Mouse (Mus musculus): ENCODE results near the gene Rln3. TPM values are rescaled to one million over a fixed set of nuclear protein-coding genes. Genes with fewer than 3 reads are reported as not detected.
A peak's percentile ranks its signal among the peaks of the same experiment; 100 is the strongest.
"Not testable (repeated sequence)": the region's sequence is repeated elsewhere in the genome, so short reads cannot be mapped to it uniquely, and the experiment has no call there.

The Rln3 gene
- total RNA-seq, 2 experiments from 2014 or later = not detected

DNA sequence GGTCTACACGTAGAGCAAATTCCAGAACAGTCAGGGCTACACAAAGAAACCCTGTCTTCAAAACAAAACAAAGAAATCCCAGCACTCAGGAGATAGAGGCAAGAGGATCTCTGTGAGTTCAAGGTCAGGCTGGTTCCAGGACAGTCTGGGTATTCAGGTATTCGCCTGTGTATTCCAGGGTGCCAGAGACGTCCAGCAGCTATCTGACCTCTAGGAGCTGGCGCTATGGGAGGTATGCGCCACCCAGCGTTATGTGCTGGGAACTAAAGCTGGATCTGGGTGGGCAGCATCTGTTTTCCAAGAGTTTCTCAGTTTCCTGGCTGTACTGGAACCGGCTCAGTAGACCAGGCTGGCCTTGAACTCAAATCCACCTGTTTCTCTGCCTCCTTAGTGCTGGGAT lies 36.4 kb downstream of the Rln3 start:
- no peak for DNase-seq (ENCODE audit: low spot score in 2 of 2)
- Histone ChIP-seq H3K4me3 (no peak overlapping the region), H3K27ac (no peak overlapping the region)
- peak; percentile 35 for TF ChIP-seq CTCF (conservative IDR thresholded peaks at IDR 0.05)

- H3K4me3 ChIP-seq; DNase-seq (ENCODE audit: low spot score in 2 of 2): not testable (repeated sequence)
- H3K27ac ChIP-seq = peak overlapping the region; percentile 92
These were observed 39.3 kb downstream of the Rln3 start for GRCm38 (mm10) chr8:84005502-84005901.

- peak; percentile 89 to 94 for DNase-seq (ENCODE audit: low spot score in 2 of 2)
- Histone ChIP-seq H3K4me3 (peak overlapping the region; percentile 67), H3K27ac (peak overlapping the region; percentile 92)
- TF ChIP-seq CTCF (conservative IDR thresholded peaks at IDR 0.05) = peak; percentile 15; the same call in 1 of the 2 replicates
These were observed 40.1 kb downstream of the Rln3 start for GRCm38 (mm10) chr8:84004533-84005201.

- peak overlapping the region; percentile 67 for H3K4me3 ChIP-seq
- TF ChIP-seq CTCF (conservative IDR thresholded peaks at IDR 0.05) = no peak
- DNase-seq (ENCODE audit: low spot score in 2 of 2) = no peak
- H3K27ac ChIP-seq = peak overlapping the region; percentile 92
These were observed 41.1 kb downstream of the Rln3 start for GRCm38 (mm10) chr8:84003612-84004246.

DNA sequence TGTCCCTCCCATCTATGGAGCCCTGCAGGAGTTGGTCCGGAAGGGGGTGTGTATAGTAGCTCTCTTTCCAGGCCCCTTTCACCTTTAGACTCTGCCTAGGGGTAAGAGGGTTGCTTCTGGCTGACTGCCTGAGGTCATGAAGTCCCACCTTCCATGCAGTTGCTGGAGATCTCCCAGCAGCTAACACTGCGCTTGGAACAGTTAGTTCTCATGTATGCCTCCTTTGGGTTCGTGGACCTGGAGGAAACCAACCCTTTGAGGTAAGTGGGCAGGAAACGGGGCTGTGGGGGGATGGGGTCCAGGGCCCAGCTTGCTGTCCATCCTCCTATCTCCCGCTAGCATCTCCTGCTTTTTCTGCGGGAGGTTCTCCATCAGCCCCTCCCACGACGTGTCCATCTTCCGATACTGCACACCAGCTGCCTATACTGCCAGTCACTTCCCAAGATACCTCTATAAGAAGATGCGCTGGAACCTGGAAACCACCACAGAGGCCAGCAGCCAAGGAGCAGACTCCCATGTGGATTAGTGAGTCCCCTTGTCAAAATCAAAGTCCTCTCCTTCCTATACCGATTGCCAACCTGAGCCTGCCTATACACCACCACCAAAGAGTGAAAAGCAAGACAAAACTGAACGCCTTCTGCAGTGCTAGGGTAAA lies 41.7 kb downstream of the Rln3 start:
- DNase-seq (ENCODE audit: low spot score in 2 of 2) = no peak
- Histone ChIP-seq H3K4me3 (no peak overlapping the region), H3K27ac (no peak overlapping the region)
- no peak for TF ChIP-seq CTCF (conservative IDR thresholded peaks at IDR 0.05)

DNA sequence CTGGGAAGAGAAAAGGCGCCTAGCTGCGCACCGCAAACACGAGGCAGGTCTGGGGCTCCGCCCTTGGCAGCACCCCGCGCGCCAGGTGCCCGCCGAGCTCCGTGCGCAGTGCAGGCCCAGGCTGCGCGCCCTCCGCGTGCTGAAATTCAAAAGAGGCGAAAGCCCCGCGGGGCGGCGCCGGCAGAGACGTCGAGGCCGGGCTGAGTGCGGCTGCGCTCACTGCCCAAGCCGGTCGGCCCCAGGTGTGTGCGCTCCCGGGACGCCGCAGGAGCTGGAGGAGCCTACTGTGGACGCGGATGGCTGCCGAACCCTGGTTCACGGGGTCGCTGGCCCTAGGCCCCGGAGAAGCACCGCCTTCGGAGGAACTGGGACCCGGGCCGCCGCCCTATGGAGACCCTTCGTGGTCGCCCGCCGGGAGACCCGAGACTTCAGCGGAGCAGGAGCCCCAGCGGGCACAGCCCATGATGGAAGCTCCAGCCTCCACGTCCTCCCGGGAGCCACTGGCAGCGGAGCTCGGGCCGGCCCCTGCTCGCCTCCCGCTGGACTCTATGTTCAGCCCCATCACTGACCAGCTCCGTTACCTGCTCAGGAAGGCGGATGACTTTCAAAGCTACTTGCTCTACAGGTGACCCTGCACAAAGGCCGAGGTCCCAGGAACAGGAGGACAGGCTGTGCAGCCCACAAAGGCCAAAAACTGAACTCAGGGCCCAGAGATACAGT lies 43.4 kb downstream of the Rln3 start, which contains the start of gene 1700067K01Rik:
TSS of gene 1700067K01Rik (plus strand) at position 222 of the 720 bp plus-strand sequence.
- DNase-seq (ENCODE audit: low spot score in 2 of 2) = no peak
- H3K27ac ChIP-seq = no peak within 1 kb of the TSS
- TF ChIP-seq CTCF (conservative IDR thresholded peaks at IDR 0.05) = no peak
- H3K4me3 ChIP-seq = no peak within 1 kb of the TSS

DNA sequence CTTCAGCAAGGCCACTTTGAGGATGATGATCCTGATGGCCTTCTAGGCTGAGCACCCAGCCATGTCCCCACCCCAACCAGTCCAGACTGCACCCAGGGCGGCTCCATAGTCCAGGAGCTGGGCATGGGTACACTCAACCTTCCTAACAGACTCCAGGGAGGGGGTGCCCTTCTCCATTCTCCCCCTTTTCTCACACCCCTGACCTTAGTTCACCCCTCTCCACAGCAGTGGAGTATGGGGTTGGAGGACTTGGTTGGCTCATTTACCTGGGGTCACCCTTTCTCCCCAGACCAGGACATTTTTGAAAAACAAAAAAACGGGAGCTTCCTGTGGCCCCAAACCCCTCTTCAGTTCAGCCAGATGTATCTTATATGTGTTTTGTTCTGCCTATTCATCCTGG lies 45.0 kb downstream of the Rln3 start:
- no peak for DNase-seq (ENCODE audit: low spot score in 2 of 2)
- Histone ChIP-seq H3K27ac (no peak overlapping the region), H3K4me3 (no peak overlapping the region)
- TF ChIP-seq CTCF (conservative IDR thresholded peaks at IDR 0.05) = no peak

GRCm38 (mm10) chr8:83999057-83999705 lies 45.6 kb downstream of the Rln3 start:
- TF ChIP-seq CTCF (conservative IDR thresholded peaks at IDR 0.05) = no peak
- no peak for DNase-seq (ENCODE audit: low spot score in 2 of 2)
- Histone ChIP-seq H3K4me3 (peak overlapping the region; percentile 68), H3K27ac (no peak overlapping the region)

- Histone ChIP-seq H3K27ac (peak overlapping the region; percentile 61), H3K4me3 (peak overlapping the region; percentile 68)
- DNase-seq (ENCODE audit: low spot score in 2 of 2) = peak; percentile 43 to 48
- TF ChIP-seq CTCF (conservative IDR thresholded peaks at IDR 0.05) = peak; percentile 75
These were observed 46.4 kb downstream of the Rln3 start for GRCm38 (mm10) chr8:83998231-83999056.

DNA sequence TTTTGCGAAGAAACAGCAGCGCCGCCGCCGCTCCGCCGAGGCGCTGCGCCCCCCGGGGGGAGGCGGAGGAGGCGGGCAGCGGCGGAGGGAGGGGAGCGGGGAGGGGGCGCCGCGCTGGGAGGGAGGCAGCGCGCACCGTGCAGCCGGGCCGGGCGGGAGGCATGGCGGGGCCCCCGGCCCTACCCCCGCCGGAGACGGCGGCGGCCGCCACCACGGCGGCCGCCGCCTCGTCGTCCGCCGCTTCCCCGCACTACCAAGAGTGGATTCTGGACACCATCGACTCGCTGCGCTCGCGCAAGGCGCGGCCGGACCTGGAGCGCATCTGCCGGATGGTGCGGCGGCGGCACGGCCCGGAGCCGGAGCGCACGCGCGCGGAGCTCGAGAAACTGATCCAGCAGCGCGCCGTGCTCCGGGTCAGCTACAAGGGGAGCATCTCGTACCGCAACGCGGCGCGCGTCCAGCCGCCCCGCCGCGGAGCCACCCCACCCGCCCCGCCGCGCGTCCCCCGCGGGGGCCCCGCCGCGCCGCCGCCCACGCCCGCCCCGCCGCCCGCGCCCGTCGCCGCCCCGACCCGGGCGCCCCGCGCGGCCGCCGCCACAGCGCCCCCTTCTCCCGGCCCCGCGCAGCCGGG lies 47.2 kb downstream of the Rln3 start, which contains the start of gene Samd1:
TSS of gene Samd1 (plus strand) at position 162 of the 631 bp plus-strand sequence.
- Histone ChIP-seq H3K27ac (peak within 1 kb of the TSS; percentile 94), H3K4me3 (peak within 1 kb of the TSS; percentile 68)
- peak in 1 of 2 experiments; percentile 52 for DNase-seq (ENCODE audit: low spot score in 2 of 2)
- no peak for TF ChIP-seq CTCF (conservative IDR thresholded peaks at IDR 0.05)
